Mouse (Mus musculus) layer of hippocampus, adult 11-12 months (tissue): ENCODE results near the gene 1500011B03Rik.
A peak's percentile ranks its signal among the peaks of the same experiment; 100 is the strongest.

Experiments
- DNase-seq: peaks from one replicate; pipeline ENCODE4 v3.0.0; 2022; ENCODE audit warnings: low spot score

The 1500011B03Rik gene

GRCm38 (mm10) chr5:114809181-114809756 is 14.0 kb downstream of the 1500011B03Rik start:
- DNase-seq, result no peak

GRCm38 (mm10) chr5:114808385-114808784 is 14.9 kb downstream of the 1500011B03Rik start:
- DNase-seq, result no peak

GRCm38 (mm10) chr5:114807893-114808292 is 15.4 kb downstream of the 1500011B03Rik start:
- no peak for DNase-seq

- DNase-seq, result no peak
These were observed 15.8 kb downstream of the 1500011B03Rik start for GRCm38 (mm10) chr5:114807468-114807867.

- DNase-seq, result no peak
These were observed 16.2 kb downstream of the 1500011B03Rik start for GRCm38 (mm10) chr5:114807063-114807462.

- DNase-seq, result no peak
These were observed 16.6 kb downstream of the 1500011B03Rik start for GRCm38 (mm10) chr5:114806636-114807035.

- DNase-seq, result no peak
These were observed 17.6 kb downstream of the 1500011B03Rik start for GRCm38 (mm10) chr5:114805436-114806350.

- DNase-seq, result peak; percentile 80
These were observed 18.3 kb downstream of the 1500011B03Rik start for GRCm38 (mm10) chr5:114804958-114805357.

GRCm38 (mm10) chr5:114804335-114804734 is 18.9 kb downstream of the 1500011B03Rik start:
- no peak for DNase-seq

- DNase-seq, result no peak
These were observed 20.0 kb downstream of the 1500011B03Rik start for GRCm38 (mm10) chr5:114803231-114803630.

- DNase-seq, result no peak
These were observed 21.4 kb downstream of the 1500011B03Rik start for GRCm38 (mm10) chr5:114801841-114802240.

- DNase-seq, result no peak
These were observed 22.2 kb downstream of the 1500011B03Rik start for GRCm38 (mm10) chr5:114801049-114801448.

GRCm38 (mm10) chr5:114799848-114800247 is 23.4 kb downstream of the 1500011B03Rik start:
- DNase-seq, result no peak

GRCm38 (mm10) chr5:114797253-114797652 is 26.0 kb downstream of the 1500011B03Rik start:
- DNase-seq, result no peak

GRCm38 (mm10) chr5:114796299-114797012 is 26.8 kb downstream of the 1500011B03Rik start:
- DNase-seq, result no peak

- no peak for DNase-seq
These were observed 27.6 kb downstream of the 1500011B03Rik start for GRCm38 (mm10) chr5:114795653-114796052.

- no peak for DNase-seq
These were observed 28.0 kb downstream of the 1500011B03Rik start for GRCm38 (mm10) chr5:114795231-114795630.

- no peak for DNase-seq
These were observed 28.7 kb downstream of the 1500011B03Rik start for GRCm38 (mm10) chr5:114794609-114795008.

- DNase-seq, result peak; percentile 78
These were observed 30.0 kb downstream of the 1500011B03Rik start for GRCm38 (mm10) chr5:114793317-114793716.

GRCm38 (mm10) chr5:114785196-114785595 is 38.1 kb downstream of the 1500011B03Rik start:
- DNase-seq, result no peak

GRCm38 (mm10) chr5:114784622-114785165 is 38.6 kb downstream of the 1500011B03Rik start:
- DNase-seq, result no peak
